Comparison of ENCODE assay signal across 9 mouse cellular contexts in the genomic region with DNA sequence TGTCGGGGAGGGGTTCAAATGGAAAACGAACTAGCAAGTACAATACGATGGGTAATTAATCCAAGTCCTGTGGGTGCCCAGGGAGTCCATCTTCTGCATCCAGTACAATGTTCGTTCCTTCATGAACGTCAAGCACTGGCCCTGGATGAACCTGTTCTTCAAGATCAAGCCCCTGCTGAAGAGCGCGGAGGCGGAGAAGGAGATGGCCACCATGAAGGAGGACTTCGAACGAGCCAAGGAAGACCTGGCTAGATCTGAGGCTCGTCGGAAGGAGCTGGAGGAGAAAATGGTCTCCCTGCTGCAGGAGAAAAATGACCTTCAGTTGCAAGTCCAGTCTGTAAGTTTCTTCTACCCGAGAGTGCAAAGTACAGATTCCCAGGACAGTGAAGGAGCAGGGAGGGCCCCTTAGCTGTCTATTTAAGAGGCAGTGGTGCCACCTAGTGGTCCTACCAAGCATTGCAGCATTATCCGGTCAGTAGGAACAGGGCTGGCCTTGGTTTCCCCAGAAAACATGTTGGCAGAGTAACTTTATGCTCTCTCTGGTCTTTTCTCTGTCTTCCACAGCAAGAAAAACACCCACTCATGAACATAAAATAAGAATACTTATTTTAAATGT. TPM values are rescaled to one million over a fixed set of nuclear protein-coding genes. Genes with fewer than 3 reads are reported as not detected.
DNase-seq lines count a peak whose midpoint lies in the region; ATAC-seq lines count a peak whose summit lies in the region.
"Had no signal": no experiment of that assay in that cellular context is flagged by ENCODE, and none has a peak within 500 bp of the region (broad histone marks: within the 10 kb centered on the region; RNA-seq: fewer than 3 reads in every experiment).

No protein-coding gene starts in this region.

- H3K4me1 ChIP-seq in forebrain, embryonic 15.5 days, result no peaks in the 10 kb centered on the region
- no peaks in the 10 kb centered on the region for H3K4me1 ChIP-seq in hindbrain, embryonic 11.5 days (replicated peaks; ENCODE audit: control insufficient read depth, insufficient read depth, low read length)
- H3K4me1 ChIP-seq: megakaryocyte, embryonic 14.5 days had no signal

- H3K9ac ChIP-seq in forebrain, embryonic 15.5 days (replicated peaks), result no peak overlapping the region
- H3K9ac ChIP-seq in hindbrain, embryonic 11.5 days (ENCODE audit: low read depth, low read length), result no peak overlapping the region

- no peak overlapping the region for H3K27ac ChIP-seq in forebrain, embryonic 15.5 days (replicated peaks)
- no peak overlapping the region for H3K27ac ChIP-seq in hindbrain, embryonic 11.5 days (ENCODE audit: low read depth, low read length)

- no peaks in the 10 kb centered on the region for H3K27me3 ChIP-seq in forebrain, embryonic 15.5 days
- H3K27me3 ChIP-seq in hindbrain, embryonic 11.5 days (ENCODE audit: control insufficient read depth, insufficient read depth, low read length), result no peaks in the 10 kb centered on the region

- no peak overlapping the region for H3K4me3 ChIP-seq in forebrain, embryonic 15.5 days
- H3K4me3 ChIP-seq in hindbrain, embryonic 11.5 days (ENCODE audit: low read depth, low read length), result no peak overlapping the region
- H3K4me3 ChIP-seq: megakaryocyte, embryonic 14.5 days had no signal

- H3K9me3 ChIP-seq in forebrain, embryonic 15.5 days, result no peaks in the 10 kb centered on the region
- H3K9me3 ChIP-seq in hindbrain, embryonic 11.5 days (ENCODE audit: control insufficient read depth, low read length), result no peaks in the 10 kb centered on the region
- H3K9me3 ChIP-seq: megakaryocyte, embryonic 14.5 days had no signal

- peak; percentile 85 for DNase-seq in R1 (ENCODE audit: low read depth, low spot score)
- peak; percentile 48 for DNase-seq in cerebellum, adult 11-12 months
- DNase-seq in hindbrain, embryonic 11.5 days (ENCODE audit: low spot score), result peak; percentile 89
- peak; percentile 47 to 88 for DNase-seq in layer of hippocampus, adult 8-10 months (ENCODE audit: low spot score in 2 of 2)
- peak; percentile 81 for DNase-seq in lung, postnatal 10 days
- DNase-seq in right cerebral cortex, adult 2 months (ENCODE audit: low spot score in 2 of 2), result peak; percentile 89 to 91
- DNase-seq in urinary bladder, postnatal 36 days (ENCODE audit: low spot score in 2 of 2), result peak; percentile 49 to 64

- 0 out of 2 replicates have a peak, but pooled peaks have one; percentile 67 for ATAC-seq in forebrain, embryonic 15.5 days (replicated peaks)
- no peak for ATAC-seq in hindbrain, embryonic 11.5 days (ENCODE audit: low FRiP score)

- no peak overlapping the region for H3K4me2 ChIP-seq in forebrain, embryonic 15.5 days (replicated peaks)
- H3K4me2 ChIP-seq in hindbrain, embryonic 11.5 days (replicated peaks; ENCODE audit: low read depth, low read length), result no peak overlapping the region

- 63% methylated on average over 14 of the region's 14 CpGs for WGBS in forebrain, embryonic 15.5 days
- whole genome bisulfite sequencing in hindbrain, embryonic 11.5 days, result 58% methylated on average over 14 of the region's 14 CpGs

- H3K36me3 ChIP-seq in forebrain, embryonic 15.5 days, result no peaks in the 10 kb centered on the region
- H3K36me3 ChIP-seq in hindbrain, embryonic 11.5 days (ENCODE audit: control insufficient read depth, insufficient read depth, low read length), result no peaks in the 10 kb centered on the region

RNA-seq across cellular contexts. Expression of gene Myh13, which starts 28.8 kb away (rescaled TPM):
- polyA plus RNA-seq in forebrain, embryonic 15.5 days (2015; fragmentation: Nextera tagmentation; extraction: Ambion mirVana), result 0.04 and 0.14 TPM in 2 replicates
- not detected in 2 replicates for polyA plus RNA-seq in hindbrain, embryonic 11.5 days (2014; fragmentation: Nextera tagmentation; extraction: Ambion mirVana)
- total RNA-seq in layer of hippocampus, adult 8-10 months (2022), result under 1 TPM in 2 of 4 experiments, not detected in 2; 0.11 to 0.45 TPM
